Mouse (Mus musculus): ENCODE measurements around the gene Gm42715. TPM values are rescaled to one million over a fixed set of nuclear protein-coding genes. Genes with fewer than 3 reads are reported as not detected.

The Gm42715 gene
- polyA plus RNA-seq, 1 experiment, result 9.5 TPM

DNA sequence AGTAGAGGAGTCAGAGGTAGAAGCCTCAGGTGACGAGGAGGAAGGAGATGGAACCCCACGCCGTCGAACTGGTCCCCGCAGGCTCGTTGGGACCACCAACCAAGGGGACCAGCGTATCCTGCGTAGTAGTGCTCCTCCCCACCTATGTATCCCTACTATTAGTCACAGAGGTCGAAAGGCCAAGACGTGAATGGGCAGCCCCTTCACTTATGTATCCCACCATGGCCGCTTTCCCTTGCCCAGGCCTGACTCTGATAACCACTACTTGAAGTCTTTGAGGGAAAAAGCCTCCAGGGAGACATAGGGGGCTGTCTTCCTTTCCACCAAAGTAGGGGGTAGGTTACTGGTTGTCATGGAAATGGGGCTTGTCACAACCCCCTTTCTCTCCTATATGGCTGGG lies 41.2 kb downstream of the Gm42715 start:
- no peaks in the 10 kb centered on the region for H3K27me3 ChIP-seq (ENCODE audit: control insufficient read depth, insufficient read depth, low read length)
- no peak overlapping the region for H3K27ac ChIP-seq (ENCODE audit: insufficient read depth, low read depth, low read length)
- H3K4me1 ChIP-seq (ENCODE audit: control insufficient read depth, insufficient read depth, insufficient read length, low read length), result no peaks in the 10 kb centered on the region
- H3K4me3 ChIP-seq (ENCODE audit: low read depth, low read length), result no peak overlapping the region
- no peak for TF ChIP-seq CTCF (IDR thresholded peaks at IDR 0.05; ENCODE audit: extremely low read depth, insufficient read length, insufficient replicate concordance, low read depth, low read length)
- peaks cover 55% of the 10 kb centered on the region for H3K36me3 ChIP-seq (ENCODE audit: control insufficient read depth, insufficient read depth, low read length)
- 93% methylated on average over 11 of the region's 11 CpGs for WGBS

GRCm38 (mm10) chr7:127561340-127561858 lies 42.0 kb downstream of the Gm42715 start, which contains the start of gene Tmem265:
Gene Tmem265 (plus strand): TSS chr7:127561390.
- WGBS, result 75% methylated on average over 5 of the region's 5 CpGs
- TF ChIP-seq POLR2A (IDR thresholded peaks at IDR 0.05; ENCODE audit: low read depth, low read length) (no peak), CTCF (IDR thresholded peaks at IDR 0.05; ENCODE audit: extremely low read depth, insufficient read length, insufficient replicate concordance, low read depth, low read length) (no peak)
- H3K36me3 ChIP-seq (ENCODE audit: control insufficient read depth, insufficient read depth, low read length), result peaks cover 54% of the 10 kb centered on the region
- no peak within 1 kb of the TSS for H3K4me3 ChIP-seq (ENCODE audit: low read depth, low read length)
- no peak within 1 kb of the TSS for H3K27ac ChIP-seq (ENCODE audit: insufficient read depth, low read depth, low read length)
- no peaks in the 10 kb centered on the region for H3K4me1 ChIP-seq (ENCODE audit: control insufficient read depth, insufficient read depth, insufficient read length, low read length)
- no peaks in the 10 kb centered on the region for H3K27me3 ChIP-seq (ENCODE audit: control insufficient read depth, insufficient read depth, low read length)

DNA sequence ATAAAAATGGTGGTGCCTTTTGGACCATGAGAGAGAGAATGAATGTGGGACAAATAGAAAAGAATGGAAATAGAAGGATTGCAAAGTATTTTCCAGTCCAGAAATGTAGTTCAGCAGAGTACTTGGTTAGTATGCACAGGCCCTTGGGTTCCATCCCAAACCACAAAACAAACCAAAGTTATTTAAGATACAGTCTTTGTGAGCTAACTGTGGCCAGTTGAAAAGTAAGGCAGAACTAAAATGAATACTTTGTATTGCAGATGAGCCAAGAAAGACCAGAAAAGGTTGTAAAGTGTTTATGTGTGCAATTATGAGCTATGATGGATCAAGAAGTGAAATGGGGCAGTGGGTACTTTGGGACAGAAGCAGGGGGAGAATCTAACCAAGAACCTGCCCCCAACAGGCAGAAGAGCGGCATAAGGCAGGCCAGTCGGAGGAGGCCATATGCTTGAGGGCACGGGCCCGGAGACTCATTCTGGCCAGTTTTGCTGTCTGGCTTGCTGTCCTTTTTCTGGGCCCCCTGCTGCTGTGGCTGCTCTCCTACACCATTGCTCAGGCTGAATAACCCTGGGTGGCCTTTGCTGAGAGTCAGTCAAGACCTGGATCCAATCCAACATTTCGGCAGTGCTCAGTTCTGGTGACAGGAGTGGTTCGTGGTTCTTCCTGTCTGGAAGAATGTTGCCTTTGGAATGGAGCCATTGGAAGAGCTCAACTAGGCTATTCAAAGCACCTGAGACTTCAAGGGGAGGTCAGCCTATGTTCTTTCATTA lies 45.2 kb downstream of the Gm42715 start:
- no peaks in the 10 kb centered on the region for H3K27me3 ChIP-seq (ENCODE audit: control insufficient read depth, insufficient read depth, low read length)
- WGBS, result 66% methylated on average over 6 of the region's 6 CpGs

DNA sequence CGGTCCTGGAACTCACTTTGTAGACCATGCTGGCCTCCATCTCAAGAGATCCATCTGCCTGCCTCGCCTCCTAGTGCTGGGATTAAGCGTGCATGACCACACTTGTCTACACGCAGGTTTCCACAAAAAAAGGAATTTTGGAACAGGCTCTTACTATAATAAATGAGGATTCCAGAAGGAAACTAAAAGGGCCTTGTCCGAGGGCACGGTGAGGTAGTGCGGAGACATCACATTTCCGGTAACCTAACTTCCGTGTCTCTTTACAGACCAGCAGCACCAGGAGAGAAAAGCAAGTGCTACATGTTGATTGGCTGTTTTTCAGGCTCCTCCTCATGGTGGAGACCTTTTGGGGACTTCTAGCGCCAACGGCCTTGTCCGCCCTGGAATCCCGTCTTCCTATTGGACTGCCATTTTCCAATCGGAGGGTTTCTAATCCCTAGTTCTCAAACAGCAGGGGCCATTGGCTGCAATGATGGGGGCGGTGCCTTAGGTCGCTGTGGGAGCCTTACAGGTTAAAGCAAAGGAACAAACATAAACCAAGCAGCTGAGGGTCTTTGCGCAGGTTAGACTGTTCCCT lies 53.6 kb downstream of the Gm42715 start, which contains the start of gene Phkg2:
Gene Phkg2 (plus strand): TSS at position 446 of the 577 bp plus-strand sequence.
- no peak for TF ChIP-seq CTCF (IDR thresholded peaks at IDR 0.05; ENCODE audit: extremely low read depth, insufficient read length, insufficient replicate concordance, low read depth, low read length)
- TF ChIP-seq POLR2A (IDR thresholded peaks at IDR 0.05; ENCODE audit: low read depth, low read length), result peak; percentile 60; the same call in 1 of the 2 replicates
- 1% methylated on average over 17 of the region's 17 CpGs for WGBS
- no peaks in the 10 kb centered on the region for H3K27me3 ChIP-seq (ENCODE audit: control insufficient read depth, insufficient read depth, low read length)
- peaks cover 16% of the 10 kb centered on the region for H3K36me3 ChIP-seq (ENCODE audit: control insufficient read depth, insufficient read depth, low read length)
- H3K4me1 ChIP-seq (ENCODE audit: control insufficient read depth, insufficient read depth, insufficient read length, low read length), result peaks cover 5% of the 10 kb centered on the region; the same call in 1 of the 2 replicates
- peak within 1 kb of the TSS; percentile 57 for H3K27ac ChIP-seq (ENCODE audit: insufficient read depth, low read depth, low read length)
- H3K4me3 ChIP-seq (ENCODE audit: low read depth, low read length), result peak within 1 kb of the TSS; percentile 85

More for the DNA sequence above, 45.2 kb downstream of the Gm42715 start:
- Histone ChIP-seq H3K36me3 (ENCODE audit: control insufficient read depth, insufficient read depth, low read length) (peaks cover 33% of the 10 kb centered on the region), H3K4me3 (ENCODE audit: low read depth, low read length) (no peak overlapping the region), H3K27ac (ENCODE audit: insufficient read depth, low read depth, low read length) (no peak overlapping the region), H3K4me1 (ENCODE audit: control insufficient read depth, insufficient read depth, insufficient read length, low read length) (no peaks in the 10 kb centered on the region)
- TF ChIP-seq CTCF (IDR thresholded peaks at IDR 0.05; ENCODE audit: extremely low read depth, insufficient read length, insufficient replicate concordance, low read depth, low read length), result no peak
- TF ChIP-seq POLR2A (IDR thresholded peaks at IDR 0.05; ENCODE audit: low read depth, low read length), result no peak

DNA sequence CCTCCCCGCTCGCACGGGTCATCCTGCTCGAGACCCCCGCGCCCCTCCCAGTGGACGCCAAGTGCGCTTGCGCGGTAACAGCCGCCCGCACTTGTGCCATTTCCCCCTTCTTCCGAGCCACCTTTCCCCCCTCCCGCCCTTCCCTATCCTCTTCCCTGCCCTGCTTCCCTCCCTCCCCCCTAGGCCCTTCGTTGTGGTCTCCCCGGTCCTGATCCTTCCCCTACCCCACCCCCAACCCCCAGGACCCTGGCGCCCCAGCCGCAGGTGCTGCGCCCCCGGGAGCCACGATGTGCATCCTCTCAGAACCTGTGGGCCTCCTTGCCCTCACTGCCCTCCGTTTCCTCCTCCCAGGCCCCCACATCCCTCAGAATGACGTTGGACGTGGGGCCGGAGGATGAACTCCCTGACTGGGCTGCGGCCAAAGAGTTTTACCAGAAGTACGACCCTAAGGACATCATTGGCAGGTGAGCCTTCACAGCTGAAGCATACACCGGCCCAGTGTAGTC lies 54.2 kb downstream of the Gm42715 start:
- peaks cover 5% of the 10 kb centered on the region; the same call in 1 of the 2 replicates for H3K4me1 ChIP-seq (ENCODE audit: control insufficient read depth, insufficient read depth, insufficient read length, low read length)
- no peak overlapping the region for H3K27ac ChIP-seq (ENCODE audit: insufficient read depth, low read depth, low read length)
- WGBS, result under 1% methylated on average over 27 of the region's 28 CpGs
- H3K36me3 ChIP-seq (ENCODE audit: control insufficient read depth, insufficient read depth, low read length), result peaks cover 19% of the 10 kb centered on the region
- H3K4me3 ChIP-seq (ENCODE audit: low read depth, low read length), result peak overlapping the region; percentile 85
- no peaks in the 10 kb centered on the region for H3K27me3 ChIP-seq (ENCODE audit: control insufficient read depth, insufficient read depth, low read length)
- TF ChIP-seq POLR2A (IDR thresholded peaks at IDR 0.05; ENCODE audit: low read depth, low read length), result no peak
- no peak for TF ChIP-seq CTCF (IDR thresholded peaks at IDR 0.05; ENCODE audit: extremely low read depth, insufficient read length, insufficient replicate concordance, low read depth, low read length)

DNA sequence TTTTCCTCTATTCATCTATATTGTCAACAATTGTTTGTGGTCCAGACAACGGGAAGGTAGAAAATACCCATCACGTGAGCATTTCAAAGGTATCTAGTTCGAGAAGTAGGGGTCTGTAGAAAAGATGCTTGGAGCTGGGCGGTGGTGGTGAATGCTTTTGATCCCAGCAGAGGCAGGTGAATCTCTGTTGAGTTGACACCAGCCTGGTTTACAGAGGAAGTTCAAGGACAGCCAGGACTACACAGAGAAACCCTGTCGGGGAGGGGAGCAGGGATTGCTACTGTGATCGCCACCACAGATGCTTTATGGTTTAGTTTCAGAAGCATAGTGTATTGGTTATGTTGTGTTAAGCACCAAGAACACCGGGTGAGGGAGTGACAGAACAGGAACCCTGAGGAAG lies 54.7 kb downstream of the Gm42715 start:
- Histone ChIP-seq H3K27ac (ENCODE audit: insufficient read depth, low read depth, low read length) (no peak overlapping the region), H3K4me3 (ENCODE audit: low read depth, low read length) (peak overlapping the region; percentile 25), H3K27me3 (ENCODE audit: control insufficient read depth, insufficient read depth, low read length) (no peaks in the 10 kb centered on the region), H3K4me1 (ENCODE audit: control insufficient read depth, insufficient read depth, insufficient read length, low read length) (peaks cover 5% of the 10 kb centered on the region; the same call in 1 of the 2 replicates), H3K36me3 (ENCODE audit: control insufficient read depth, insufficient read depth, low read length) (peaks cover 19% of the 10 kb centered on the region)
- TF ChIP-seq POLR2A (IDR thresholded peaks at IDR 0.05; ENCODE audit: low read depth, low read length), result no peak
- TF ChIP-seq CTCF (IDR thresholded peaks at IDR 0.05; ENCODE audit: extremely low read depth, insufficient read length, insufficient replicate concordance, low read depth, low read length), result no peak
- 9% methylated on average over 7 of the region's 7 CpGs for WGBS

GRCm38 (mm10) chr7:127583260-127583659 lies 63.9 kb downstream of the Gm42715 start:
- TF ChIP-seq POLR2A (IDR thresholded peaks at IDR 0.05; ENCODE audit: low read depth, low read length) (no peak), CTCF (IDR thresholded peaks at IDR 0.05; ENCODE audit: extremely low read depth, insufficient read length, insufficient replicate concordance, low read depth, low read length) (no peak)
- H3K27me3 ChIP-seq (ENCODE audit: control insufficient read depth, insufficient read depth, low read length), result no peaks in the 10 kb centered on the region
- 0 out of 2 replicates have a peak, but pooled peaks cover 3% of the 10 kb centered on the region for H3K4me1 ChIP-seq (ENCODE audit: control insufficient read depth, insufficient read depth, insufficient read length, low read length)
- no peak overlapping the region for H3K4me3 ChIP-seq (ENCODE audit: low read depth, low read length)
- H3K27ac ChIP-seq (ENCODE audit: insufficient read depth, low read depth, low read length), result no peak overlapping the region
- WGBS, result 91% methylated on average over 6 of the region's 6 CpGs
- peaks cover 38% of the 10 kb centered on the region for H3K36me3 ChIP-seq (ENCODE audit: control insufficient read depth, insufficient read depth, low read length)

All from small intestine, adult 2 months (tissue).